Mouse (Mus musculus) urinary bladder, adult 2 months (tissue): Measurements from ENCODE around the gene Pcsk4. TPM values are rescaled to one million over a fixed set of nuclear protein-coding genes. Genes with fewer than 3 reads are reported as not detected.
"Not testable (repeated sequence)": the region's sequence is repeated elsewhere in the genome, so short reads cannot be mapped to it uniquely, and the experiment has no call there.

Source experiments
- DNase-seq: peaks from one replicate; pipeline ENCODE4 v3.0.0; 2022; ENCODE audit warnings: low spot score
- polyA plus RNA-seq: library from polyadenylated mRNA; depleted of rRNA; stranded (reverse); fragments of >200 nt; gene quantifications from 2 replicates; pipeline ENCODE4 v1.2.3, GENCODE M21; 2012

Gene Pcsk4
- polyA plus RNA-seq, 1 experiment, result 9.9 TPM

DNA sequence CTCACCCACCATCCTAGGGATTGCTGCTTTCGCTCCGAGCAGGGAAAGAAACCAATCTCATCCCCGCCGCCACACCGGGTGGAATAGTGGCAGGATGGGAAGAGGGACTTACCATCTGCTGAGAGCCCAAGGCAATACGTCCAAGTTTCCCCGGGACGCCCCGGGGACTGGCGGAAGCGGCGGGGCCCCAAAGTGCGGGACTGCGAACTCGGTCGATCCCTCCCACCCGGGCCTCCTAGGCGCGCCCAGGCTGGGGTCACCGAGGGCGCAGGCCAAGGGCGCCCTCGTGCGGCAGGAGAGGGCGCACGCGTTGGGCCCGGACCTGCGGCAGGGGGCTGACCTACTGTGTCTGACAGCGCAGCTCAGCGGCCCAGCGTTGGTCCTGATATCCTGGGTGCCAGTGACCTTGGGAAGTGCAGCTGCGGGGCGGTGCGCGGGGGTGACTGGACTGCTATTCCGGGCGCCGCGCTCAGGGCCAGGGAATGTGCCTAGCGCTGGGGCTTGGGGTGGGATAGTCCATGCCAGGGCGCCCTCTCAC lies 19.0 kb upstream of the Pcsk4 start, which contains the start of gene Adamtsl5:
Adamtsl5 (minus strand) TSS at position 169 of the 538 bp plus-strand sequence.
- peak; percentile 72 for DNase-seq

GRCm38 (mm10) chr10:80347514-80347967 lies 18.2 kb upstream of the Pcsk4 start:
- DNase-seq, result no peak

- DNase-seq, result not testable (repeated sequence)
Measured at GRCm38 (mm10) chr10:80345929-80346328, 16.6 kb upstream of the Pcsk4 start.

DNA sequence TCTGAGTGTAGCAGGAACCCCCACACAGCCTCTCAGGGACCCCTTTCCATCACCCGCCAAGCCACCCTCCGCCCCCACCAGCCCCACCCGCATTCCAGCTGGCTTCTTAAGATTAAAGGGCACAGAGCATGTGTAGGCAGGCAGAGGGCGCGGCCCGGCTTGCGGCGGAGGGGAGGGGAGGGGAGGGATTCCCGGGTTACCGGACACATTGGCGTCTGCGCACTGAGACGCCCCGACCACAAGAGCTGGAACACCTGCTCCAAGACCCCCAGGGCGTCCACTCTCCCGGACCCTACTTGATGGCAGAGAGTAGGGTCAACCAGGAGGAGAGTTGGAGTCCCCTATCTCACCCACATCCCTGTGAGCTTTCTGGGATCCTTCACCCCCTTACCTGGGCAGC lies 15.8 kb upstream of the Pcsk4 start:
- peak; percentile 53 for DNase-seq

DNA sequence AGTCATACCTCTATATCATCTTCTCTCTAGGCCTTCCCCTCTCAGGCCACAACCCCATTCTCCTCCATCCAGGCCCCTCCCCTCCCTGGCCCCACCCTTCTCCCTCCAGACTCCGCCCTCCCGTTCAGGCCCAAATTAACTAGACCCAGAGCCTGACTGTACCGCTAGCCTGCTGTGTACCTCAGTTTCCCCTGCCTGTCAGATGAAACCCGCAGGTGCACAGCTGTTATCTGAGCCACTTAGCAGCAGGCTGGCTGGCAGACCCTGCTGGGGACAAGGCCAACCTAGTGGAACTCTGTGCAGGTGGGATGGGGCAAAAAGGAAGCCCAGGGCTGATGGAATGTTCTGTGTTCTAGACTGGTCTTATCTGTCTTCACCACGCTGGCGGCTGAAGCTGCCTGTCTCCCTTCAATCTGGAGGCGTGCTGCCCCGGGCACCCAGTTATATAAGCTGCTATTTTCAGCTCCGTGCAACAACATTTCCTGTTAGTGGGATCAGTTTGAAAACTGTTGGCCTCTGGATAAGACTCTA lies 14.9 kb upstream of the Pcsk4 start:
- DNase-seq, result no peak

DNA sequence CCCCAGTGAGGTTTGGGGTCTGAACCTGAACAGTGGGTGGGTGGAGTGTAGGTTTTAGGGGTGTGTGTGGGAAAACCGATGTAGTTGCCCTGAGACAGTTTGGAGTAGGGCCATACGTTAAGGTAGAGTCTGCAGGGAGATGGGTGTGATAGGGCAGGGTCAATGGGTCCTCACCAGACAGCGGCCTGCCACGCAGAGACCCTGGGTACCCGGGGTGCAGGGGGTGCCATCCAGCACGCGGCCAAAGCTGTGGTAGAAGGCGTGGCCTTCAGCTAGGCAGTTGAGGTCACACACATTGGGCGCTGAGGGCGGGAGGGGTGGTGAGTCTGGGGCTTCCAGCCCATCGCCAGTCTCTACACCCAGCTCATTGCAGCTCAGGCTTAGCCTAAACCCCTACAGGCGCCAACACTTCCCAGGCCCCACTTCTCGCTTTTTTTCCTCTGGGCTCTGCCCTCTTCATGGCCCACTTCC lies 14.2 kb upstream of the Pcsk4 start:
- no peak for DNase-seq

- no peak for DNase-seq
Measured at GRCm38 (mm10) chr10:80342749-80343424, 13.6 kb upstream of the Pcsk4 start.

GRCm38 (mm10) chr10:80342305-80342748 lies 13.0 kb upstream of the Pcsk4 start:
- DNase-seq, result no peak

GRCm38 (mm10) chr10:80341491-80342304 lies 12.4 kb upstream of the Pcsk4 start:
- no peak for DNase-seq

DNA sequence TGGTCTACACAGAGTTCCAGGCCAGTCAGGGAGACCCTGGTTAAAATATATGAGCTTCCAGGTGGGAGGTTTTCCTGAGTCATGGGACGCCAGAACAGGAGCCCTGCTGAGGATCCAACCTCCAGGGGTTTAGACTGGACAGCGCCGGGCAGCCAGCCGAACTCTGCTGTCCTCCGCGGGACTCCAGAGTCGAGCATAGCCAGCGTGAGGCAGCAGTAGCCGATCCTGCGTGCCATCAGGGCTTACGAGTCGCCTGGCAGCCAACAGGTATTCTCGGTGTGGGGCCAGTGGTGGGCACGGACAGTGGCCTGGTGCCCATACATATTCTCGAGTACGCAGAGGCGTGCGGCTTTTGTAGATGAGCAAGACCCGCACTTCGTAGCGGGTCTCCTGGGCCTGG lies 11.7 kb upstream of the Pcsk4 start:
- DNase-seq, result no peak

- DNase-seq, result peak; percentile 85
Measured at GRCm38 (mm10) chr10:80339941-80340750, 10.8 kb upstream of the Pcsk4 start.

- DNase-seq, result no peak
Measured at GRCm38 (mm10) chr10:80336263-80336662, 7.0 kb upstream of the Pcsk4 start.

- DNase-seq, result no peak
Measured at GRCm38 (mm10) chr10:80332525-80332989, 3.3 kb upstream of the Pcsk4 start.

- DNase-seq, result no peak
Measured at GRCm38 (mm10) chr10:80331636-80332524, 2.6 kb upstream of the Pcsk4 start.

GRCm38 (mm10) chr10:80330888-80331287 lies 1.6 kb upstream of the Pcsk4 start:
- no peak for DNase-seq

GRCm38 (mm10) chr10:80330084-80330483 lies 786 bp upstream of the Pcsk4 start:
- no peak for DNase-seq

- no peak for DNase-seq
Measured at GRCm38 (mm10) chr10:80325045-80325444, 4.3 kb downstream of the Pcsk4 start.

GRCm38 (mm10) chr10:80324120-80325037 lies 4.9 kb downstream of the Pcsk4 start:
- DNase-seq, result no peak
